Mouse (Mus musculus) thymus, adult 2 months (tissue): ENCODE data around the gene Trio.

Experiments used
- CTCF ChIP-seq: fragments of 200-500 bp; IDR thresholded peaks from 2 replicates; pipeline ENCODE4 v1.5.1; 2012; ENCODE audit warnings: mild to moderate bottlenecking, control low read depth, low read length, moderate library complexity, borderline replicate concordance; ENCODE audit not compliant: control insufficient read depth, poor library complexity, insufficient read depth; ENCODE audit errors: extremely low read depth
- POLR2A ChIP-seq: fragments of 200-500 bp; IDR thresholded peaks from 2 replicates; pipeline ENCODE4 v1.6.1; 2012; ENCODE audit warnings: mild to moderate bottlenecking, low read length, control low read depth, moderate library complexity; ENCODE audit not compliant: control insufficient read depth, poor library complexity, insufficient read depth; ENCODE audit errors: extremely low read depth

- no peak for TF ChIP-seq POLR2A
- no peak for TF ChIP-seq CTCF
These were observed 101.7 kb downstream of the Trio start for GRCm38 (mm10) chr15:27923987-27924341.
